Mouse (Mus musculus) limb, embryonic 14.5 days (tissue): ENCODE measurements around the gene Mecp2. TPM values are rescaled to one million over a fixed set of nuclear protein-coding genes. Genes with fewer than 3 reads are reported as not detected.

ENCODE experiments used
- ATAC-seq: fragments of 200-750 bp; cut with Nextera tagmentation; 2 replicates; pipeline ENCODE4 v1.8.0; 2017; ENCODE audit warnings: low read depth, moderate number of reproducible peaks, moderate TSS enrichment; ENCODE audit not compliant: low FRiP score
- DNase-seq: peaks from one replicate; pipeline ENCODE4 v3.0.0-alpha.2; 2015; ENCODE audit warnings: low spot score
- H3K27ac ChIP-seq: fragments of 300-500 bp; sonication (generic); replicated peaks from 2 replicates; pipeline ENCODE4 v1.5.1; 2014; ENCODE audit warnings: low read depth, mild to moderate bottlenecking, low read length, moderate library complexity, mixed read lengths
- H3K27me3 ChIP-seq: fragments of 300-500 bp; sonication (generic); 2 replicates; pipeline ENCODE4 v1.6.1; 2014; ENCODE audit warnings: low read length, mixed read lengths; ENCODE audit not compliant: control insufficient read depth, insufficient read depth
- H3K36me3 ChIP-seq: fragments of 300-500 bp; sonication (generic); 2 replicates; pipeline ENCODE4 v1.6.1; 2014; ENCODE audit warnings: mild to moderate bottlenecking, low read length, moderate library complexity, mixed read lengths; ENCODE audit not compliant: control insufficient read depth, insufficient read depth
- H3K4me1 ChIP-seq: fragments of 300-500 bp; sonication (generic); 2 replicates; pipeline ENCODE4 v1.6.1; 2014; ENCODE audit warnings: antibody characterized with exemption, low read length, mixed read lengths; ENCODE audit not compliant: control insufficient read depth, insufficient read depth
- H3K4me2 ChIP-seq: fragments of 300-500 bp; sonication (generic); replicated peaks from 2 replicates; pipeline ENCODE4 v1.6.1; 2014; ENCODE audit warnings: low read depth, mild to moderate bottlenecking, low read length, moderate library complexity; ENCODE audit not compliant: severe bottlenecking
- H3K4me3 ChIP-seq: fragments of 300-500 bp; sonication (generic); replicated peaks from 2 replicates; pipeline ENCODE4 v1.5.1; 2014; ENCODE audit warnings: low read length
- H3K9ac ChIP-seq: fragments of 300-500 bp; sonication (generic); 2 replicates; pipeline ENCODE4 v1.6.1; 2014; ENCODE audit warnings: mild to moderate bottlenecking, low read depth, low read length, moderate library complexity; ENCODE audit not compliant: severe bottlenecking
- H3K9me3 ChIP-seq: fragments of 300-500 bp; sonication (generic); 2 replicates; pipeline ENCODE4 v1.6.1; 2016; ENCODE audit warnings: low read length; ENCODE audit not compliant: control insufficient read depth
- POLR2A ChIP-seq: fragments of 200-500 bp; IDR thresholded peaks from 2 replicates; pipeline ENCODE4 v1.8.0; 2012; ENCODE audit warnings: inconsistent platforms, mild to moderate bottlenecking, moderate library complexity, borderline replicate concordance; ENCODE audit not compliant: insufficient read depth, insufficient read length; ENCODE audit errors: extremely low read depth
- WGBS: fragments of 180-500 bp; shearing (Covaris S2); extraction: QIAGEN DNeasy Blood & Tissue Kit; methylation state at CpG from one replicate; pipeline ENCODE4 v1.1.7; 2014; 5-methylcytosine and 5-hydroxymethylcytosine counted together
- polyA plus RNA-seq, 2 experiments: library from polyadenylated mRNA; depleted of rRNA in 1 of 2; stranded (reverse) in 1 of 2; unstranded in 1 of 2; fragments of >200 nt; fragmentation: Nextera tagmentation in 1 of 2; extraction: Ambion mirVana in 1 of 2; gene quantifications; 2 replicates each; pipeline versions ENCODE4 v1.2.1 to v1.2.3; 2012 to 2014

The Mecp2 gene
- polyA plus RNA-seq, 2 experiments, result 9.0 to 12.3 TPM

DNA sequence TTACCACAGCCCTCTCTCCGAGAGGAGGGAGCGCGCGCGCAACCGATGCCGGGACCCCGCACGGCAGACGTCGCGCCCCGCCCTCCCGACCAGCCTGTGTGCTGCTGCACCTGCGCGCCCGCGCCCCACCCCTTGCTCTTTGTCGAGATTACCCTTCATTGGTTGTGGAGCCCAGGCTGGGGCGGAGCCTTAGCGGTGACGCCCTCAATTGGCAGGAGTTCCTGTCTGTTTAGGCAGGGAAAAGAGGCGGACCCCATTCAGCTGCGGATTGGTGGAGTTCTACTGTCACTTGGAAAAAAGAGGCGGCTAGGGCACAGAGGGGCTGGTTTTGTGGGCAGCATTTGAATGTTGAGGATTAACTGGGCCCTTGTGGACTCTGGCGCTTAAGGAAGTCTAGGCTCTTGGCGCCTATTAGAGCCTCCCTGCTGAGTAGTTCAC, 49.5 kb downstream of the Mecp2 start:
- no peaks in the 10 kb centered on the region for H3K27me3 ChIP-seq
- peak overlapping the region; percentile 43 for H3K4me2 ChIP-seq
- H3K4me1 ChIP-seq, result no peaks in the 10 kb centered on the region
- H3K27ac ChIP-seq, result peak overlapping the region; percentile 91
- H3K36me3 ChIP-seq, result no peaks in the 10 kb centered on the region
- ATAC-seq, result peak; percentile 99
- peak overlapping the region; percentile 57 for H3K4me3 ChIP-seq
- no peaks in the 10 kb centered on the region for H3K9me3 ChIP-seq
- 15% methylated on average over 7 of the region's 27 CpGs for WGBS
- no peak for TF ChIP-seq POLR2A
- DNase-seq, result peak; percentile 95
- peak overlapping the region; percentile 80 for H3K9ac ChIP-seq

DNA sequence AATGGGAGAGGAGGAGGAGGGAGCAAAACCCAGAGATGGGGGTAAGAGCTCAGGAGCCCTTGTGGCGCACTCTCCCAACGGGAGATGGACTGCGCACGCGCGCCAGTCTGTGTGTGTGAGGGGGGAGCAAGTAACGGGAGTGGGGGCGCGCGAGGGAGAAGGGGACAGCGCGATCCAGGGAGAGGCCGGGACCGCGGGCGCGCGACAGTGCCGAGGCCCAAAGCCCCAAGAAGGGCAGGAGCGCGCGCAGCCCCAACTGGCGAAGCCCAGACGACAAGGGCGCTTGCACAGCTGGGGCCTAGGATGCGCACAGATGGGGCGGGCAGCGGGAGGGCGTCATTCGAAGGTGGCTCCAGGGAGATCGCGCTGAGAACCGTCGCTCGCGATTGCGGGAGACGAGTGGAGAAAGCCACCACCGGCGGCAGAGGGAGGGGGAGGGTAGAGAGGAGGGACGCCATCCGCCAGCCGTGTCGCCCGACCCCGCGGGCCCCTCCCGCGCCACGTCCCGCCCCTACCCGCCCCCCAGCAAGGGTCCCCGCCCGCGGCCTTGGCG, 50.1 kb downstream of the Mecp2 start:
- no peaks in the 10 kb centered on the region for H3K36me3 ChIP-seq
- 12% methylated on average over 5 of the region's 56 CpGs for WGBS
- no peak for TF ChIP-seq POLR2A

DNA sequence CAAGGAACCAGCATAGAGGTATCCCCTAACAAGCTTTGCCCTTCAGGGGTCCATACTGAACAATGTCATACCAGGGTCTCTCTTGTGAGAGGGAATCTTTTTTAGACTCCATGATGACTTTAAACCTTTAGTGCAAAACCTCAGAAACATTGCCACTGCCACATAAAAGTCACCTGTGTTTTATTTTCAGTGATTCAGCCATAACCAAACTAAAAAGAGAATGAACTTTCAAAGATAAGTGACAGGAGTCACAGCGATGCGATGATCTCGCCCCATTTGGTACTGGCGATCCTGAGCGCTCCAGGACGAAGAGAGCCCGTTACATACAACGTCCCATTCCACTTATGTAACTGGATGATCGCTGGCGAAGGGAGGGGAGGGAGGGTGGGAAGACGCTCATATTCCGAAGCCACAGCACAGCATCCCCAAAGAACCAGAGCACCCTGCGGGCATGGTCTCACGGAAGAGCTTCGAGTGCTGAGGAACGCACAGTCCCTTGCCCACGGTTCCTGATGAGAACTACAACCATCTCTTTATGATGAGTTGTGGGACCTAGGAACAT, 50.8 kb downstream of the Mecp2 start:
- Histone ChIP-seq H3K27me3 (no peaks in the 10 kb centered on the region), H3K36me3 (no peaks in the 10 kb centered on the region), H3K9ac (peak overlapping the region; percentile 80), H3K4me3 (peak overlapping the region; percentile 57), H3K9me3 (no peaks in the 10 kb centered on the region), H3K4me1 (no peaks in the 10 kb centered on the region), H3K4me2 (peak overlapping the region; percentile 53), H3K27ac (peak overlapping the region; percentile 91; the same call in 1 of the 2 replicates)
- TF ChIP-seq POLR2A, result no peak
- ATAC-seq (no peak), DNase-seq (no peak)
- 27% methylated on average over 17 of the region's 17 CpGs for WGBS

More for the DNA sequence above, 50.1 kb downstream of the Mecp2 start:
- peak; percentile 73 for ATAC-seq
- Histone ChIP-seq H3K4me3 (peak overlapping the region; percentile 57), H3K4me2 (peak overlapping the region; percentile 53), H3K27me3 (no peaks in the 10 kb centered on the region), H3K9ac (peak overlapping the region; percentile 80), H3K9me3 (no peaks in the 10 kb centered on the region), H3K4me1 (no peaks in the 10 kb centered on the region), H3K27ac (peak overlapping the region; percentile 91)
- DNase-seq, result peak; percentile 74

DNA sequence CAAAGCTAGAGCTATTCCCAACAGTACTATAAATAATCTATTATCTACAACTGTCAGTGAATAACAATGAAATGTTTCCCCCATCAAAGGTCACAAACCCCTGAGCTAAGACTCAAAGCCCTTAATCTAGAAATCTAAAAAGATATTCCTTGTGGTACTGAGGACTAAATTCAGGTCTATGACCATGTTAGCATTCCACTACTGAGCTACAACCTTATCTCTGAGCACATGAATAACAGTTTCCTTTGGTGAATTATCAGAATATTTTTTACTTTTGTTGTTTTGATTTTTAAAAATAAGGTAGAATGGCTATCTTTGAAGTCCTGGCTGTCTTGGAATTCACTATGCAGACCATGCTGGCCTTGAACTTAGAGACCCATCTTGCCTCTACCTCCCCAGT, 64.4 kb downstream of the Mecp2 start:
- TF ChIP-seq POLR2A, result no peak
- Histone ChIP-seq H3K9ac (no peak overlapping the region), H3K36me3 (peaks cover 7% of the 10 kb centered on the region; the same call in 1 of the 2 replicates), H3K4me2 (no peak overlapping the region), H3K27me3 (no peaks in the 10 kb centered on the region), H3K9me3 (no peaks in the 10 kb centered on the region), H3K27ac (no peak overlapping the region), H3K4me1 (no peaks in the 10 kb centered on the region), H3K4me3 (no peak overlapping the region)
- DNase-seq, result no peak
- no peak for ATAC-seq

DNA sequence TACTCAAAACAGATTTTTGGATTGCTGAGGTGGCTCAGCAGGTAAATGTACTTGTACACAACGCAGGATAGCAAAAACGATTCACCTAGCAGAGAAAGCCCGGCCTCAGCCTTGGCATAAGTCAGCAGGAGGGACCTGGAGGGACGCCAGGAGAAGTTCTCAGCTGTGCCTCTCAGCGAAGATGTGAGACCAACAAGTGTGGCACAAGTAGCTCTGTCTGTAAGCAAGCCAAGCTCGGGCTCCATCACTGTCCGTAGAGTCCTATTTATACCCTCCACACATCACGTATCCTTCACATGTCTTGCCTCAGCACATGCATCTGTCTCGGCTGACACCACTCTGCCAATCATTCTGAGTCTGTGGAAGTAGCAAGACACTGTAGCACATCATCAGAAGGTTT, 67.3 kb downstream of the Mecp2 start:
- H3K27ac ChIP-seq, result no peak overlapping the region
- WGBS, result 81% methylated on average over 9 of the region's 9 CpGs
- no peaks in the 10 kb centered on the region for H3K9me3 ChIP-seq
- ATAC-seq, result no peak
- DNase-seq, result no peak
- no peak overlapping the region for H3K4me2 ChIP-seq
- H3K27me3 ChIP-seq, result no peaks in the 10 kb centered on the region
- peaks cover 7% of the 10 kb centered on the region; the same call in 1 of the 2 replicates for H3K36me3 ChIP-seq
- H3K4me1 ChIP-seq, result no peaks in the 10 kb centered on the region
- no peak overlapping the region for H3K4me3 ChIP-seq
- TF ChIP-seq POLR2A, result no peak
- no peak overlapping the region for H3K9ac ChIP-seq
